Mouse (Mus musculus) heart, adult 18-20 months (tissue): ENCODE measurements around the gene Shisal2b. TPM values are rescaled to one million over a fixed set of nuclear protein-coding genes. Genes with fewer than 3 reads are reported as not detected.
"Not testable (repeated sequence)": the region's sequence is repeated elsewhere in the genome, so short reads cannot be mapped to it uniquely, and the experiment has no call there.

Experiments used
- DNase-seq, 2 experiments: peaks; one replicate each; pipeline ENCODE4 v3.0.0; 2021 to 2022; ENCODE audit warnings: mixed read lengths in 1 of 2
- long read RNA-seq, 2 experiments: library from polyadenylated mRNA; stranded (forward); transcript quantifications; one replicate each; pipeline ENCODE4 v2.0.0; 2021
- total RNA-seq, 2 experiments: library from RNA; stranded (reverse); gene quantifications; 2 replicates each; pipeline ENCODE4 v1.2.3; 2021

Shisal2b gene
- not detected for total RNA-seq
- long read RNA-seq, experiment 1 = 0 reads
- long read RNA-seq, experiment 2 = 0 reads

DNA sequence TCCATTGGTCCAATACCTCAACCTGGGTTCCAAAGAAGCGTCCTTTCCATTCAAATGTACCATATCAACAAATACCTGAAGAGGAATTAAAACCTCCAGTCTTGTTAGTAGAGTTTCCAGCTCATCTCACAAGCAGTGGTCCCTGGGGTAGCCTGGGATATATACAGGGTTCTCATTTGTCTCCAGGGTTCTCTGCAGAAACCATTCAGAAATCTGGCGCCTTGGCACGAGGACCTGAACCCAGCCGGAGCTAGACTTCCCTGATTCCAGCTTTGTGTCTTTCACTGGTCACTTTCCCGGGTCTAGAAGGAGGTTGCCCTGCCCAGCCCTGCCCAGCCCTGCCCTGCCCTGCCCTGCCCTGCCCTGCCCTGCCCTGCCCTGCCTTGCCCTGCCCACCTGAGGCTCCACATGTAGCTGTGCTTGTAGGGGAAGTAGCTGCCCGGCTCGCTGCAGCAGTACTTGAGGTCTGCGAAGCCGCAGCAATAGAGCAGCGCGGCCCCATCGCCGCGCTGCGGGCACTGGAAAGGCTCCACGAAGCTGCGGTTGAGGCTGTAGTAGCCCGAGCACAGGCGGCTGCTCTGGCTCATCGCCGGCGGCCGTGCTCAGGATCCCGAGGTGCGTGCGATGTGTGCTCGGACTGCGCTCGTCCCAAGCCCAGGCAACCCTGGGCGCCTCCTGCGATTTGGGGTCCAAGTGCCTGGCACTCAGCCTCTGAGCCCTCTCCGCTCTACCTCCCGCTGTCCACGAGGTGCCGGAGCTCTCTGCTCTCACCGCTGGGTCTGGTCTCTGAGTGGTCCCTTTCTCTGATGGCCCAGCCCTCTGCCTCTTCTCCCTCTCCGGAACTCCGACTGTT lies at the start of gene Shisal2b:
TSS of gene Shisal2b (minus strand) at position 767 of the 853 bp plus-strand sequence.
- DNase-seq = peak in 1 of 2 experiments; percentile 6

DNA sequence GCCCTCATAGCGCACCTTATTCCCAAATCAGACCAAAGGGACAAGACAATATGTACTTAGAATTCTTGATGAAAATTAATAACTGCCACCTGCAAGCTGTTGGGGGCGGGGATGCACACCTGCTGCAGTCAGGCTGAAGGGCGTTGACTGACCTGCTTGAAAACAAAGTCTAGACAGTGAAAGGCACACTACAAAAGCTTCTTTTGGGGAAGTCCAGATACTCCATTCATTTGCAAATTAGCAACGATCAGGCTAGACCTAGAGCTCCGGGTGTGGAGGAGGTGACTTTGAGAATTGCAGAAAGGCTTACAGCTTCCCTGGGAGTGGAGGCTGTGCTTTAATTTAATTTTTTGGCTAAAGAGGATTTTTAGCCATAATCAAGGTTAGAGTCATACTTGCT lies 47.9 kb upstream of the Shisal2b start:
- not testable (repeated sequence) for DNase-seq

GRCm38 (mm10) chr13:104911006-104911405 lies 47.3 kb upstream of the Shisal2b start:
- not testable (repeated sequence) for DNase-seq

GRCm38 (mm10) chr13:104908691-104909090 lies 45.0 kb upstream of the Shisal2b start:
- DNase-seq = no peak

- DNase-seq = no peak
Observed at GRCm38 (mm10) chr13:104894771-104895170, 31.1 kb upstream of the Shisal2b start.

- no peak for DNase-seq
Observed at GRCm38 (mm10) chr13:104892337-104892736, 28.6 kb upstream of the Shisal2b start.

DNA sequence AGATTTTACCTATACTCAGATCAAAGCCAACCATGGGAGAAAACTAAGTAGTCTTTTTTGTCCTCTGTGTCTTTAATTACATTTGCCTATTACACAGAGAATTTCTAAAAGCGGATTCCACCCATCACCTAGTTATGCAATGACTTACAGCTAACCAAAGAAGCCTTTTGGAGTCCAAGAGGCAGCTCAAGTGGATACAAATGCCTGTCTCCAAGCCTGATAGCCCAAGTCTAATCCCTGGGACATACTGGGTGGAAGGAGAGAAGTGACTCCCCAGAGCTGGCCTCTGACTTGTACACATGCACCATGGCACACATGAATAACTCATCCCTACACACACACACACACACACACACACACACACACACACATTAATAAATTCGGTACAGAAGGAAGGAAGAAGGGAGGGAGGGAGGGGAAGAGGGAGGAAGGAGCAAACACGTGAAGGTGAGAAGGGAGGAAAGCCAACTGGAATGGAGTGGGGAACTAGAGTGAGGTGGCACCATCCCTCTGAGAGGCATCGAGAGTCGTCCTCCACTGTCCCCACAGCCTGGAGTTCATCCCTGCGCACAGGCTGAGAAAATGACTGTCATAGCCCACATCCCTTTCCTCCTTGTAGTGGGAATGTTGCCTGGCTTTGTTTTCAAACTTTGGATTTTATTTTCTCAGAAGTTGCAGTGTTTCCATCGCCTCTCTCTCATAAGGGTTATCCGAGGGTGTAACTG lies 22.8 kb upstream of the Shisal2b start:
- DNase-seq = no peak

GRCm38 (mm10) chr13:104883566-104884249 lies 20.0 kb upstream of the Shisal2b start:
- DNase-seq = no peak

DNA sequence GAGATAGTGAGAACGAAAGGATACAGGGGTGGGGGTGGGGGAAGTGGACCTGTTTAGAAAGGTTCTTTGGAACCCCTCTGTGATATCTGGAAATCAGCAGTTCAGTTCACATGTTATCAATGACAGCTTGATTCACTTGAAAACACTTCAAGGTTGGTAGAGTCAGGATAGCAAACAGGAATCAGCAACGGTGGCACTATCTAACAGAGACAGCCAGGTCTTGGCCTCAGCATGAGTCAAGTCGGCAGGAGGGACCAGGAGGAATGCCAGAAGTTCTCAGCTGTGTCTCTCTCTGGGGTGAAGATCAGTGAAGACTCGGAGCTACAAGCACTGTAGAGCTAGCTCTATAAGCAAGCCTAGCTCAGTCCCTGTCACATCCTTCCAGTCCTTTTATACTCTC lies 14.8 kb upstream of the Shisal2b start:
- DNase-seq = no peak

DNA sequence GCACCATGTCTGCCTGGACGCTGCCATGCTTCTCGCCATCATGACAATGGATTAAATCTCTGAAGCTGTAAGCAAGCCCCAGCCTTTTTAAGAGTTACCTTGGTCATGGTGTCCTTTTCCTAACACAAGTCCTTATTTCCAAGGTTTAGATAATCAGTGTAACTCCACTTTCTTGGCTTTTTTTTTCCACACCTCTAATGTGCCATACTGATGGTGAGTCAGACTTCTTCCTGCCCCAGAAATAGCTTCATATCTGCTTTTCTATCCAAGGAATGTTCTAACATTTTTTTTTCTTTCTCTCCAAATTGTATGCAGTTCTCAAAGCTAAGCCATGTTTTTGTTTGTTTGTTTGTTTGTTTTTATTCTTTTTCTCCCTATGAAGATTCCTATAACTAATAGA lies 6.2 kb upstream of the Shisal2b start:
- no peak for DNase-seq

DNA sequence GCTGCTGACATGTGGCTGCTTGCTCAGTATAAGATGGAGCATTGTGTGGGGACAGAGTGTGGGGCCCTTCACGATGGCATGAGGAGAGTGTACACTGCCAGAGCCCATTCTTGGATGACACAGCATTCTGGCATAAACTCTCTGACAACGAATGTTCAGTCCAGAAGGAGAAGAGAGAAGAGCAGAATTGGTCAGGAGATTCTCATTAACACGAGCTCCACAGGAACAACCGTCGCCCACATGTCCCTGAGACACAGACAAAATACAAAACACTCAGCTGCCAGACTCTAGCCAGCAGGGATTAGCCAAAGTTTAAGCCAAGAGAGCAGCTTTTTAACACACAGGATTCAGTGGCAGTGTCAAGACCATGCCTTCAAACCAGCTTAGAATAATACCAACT lies 3.0 kb upstream of the Shisal2b start:
- DNase-seq = no peak

DNA sequence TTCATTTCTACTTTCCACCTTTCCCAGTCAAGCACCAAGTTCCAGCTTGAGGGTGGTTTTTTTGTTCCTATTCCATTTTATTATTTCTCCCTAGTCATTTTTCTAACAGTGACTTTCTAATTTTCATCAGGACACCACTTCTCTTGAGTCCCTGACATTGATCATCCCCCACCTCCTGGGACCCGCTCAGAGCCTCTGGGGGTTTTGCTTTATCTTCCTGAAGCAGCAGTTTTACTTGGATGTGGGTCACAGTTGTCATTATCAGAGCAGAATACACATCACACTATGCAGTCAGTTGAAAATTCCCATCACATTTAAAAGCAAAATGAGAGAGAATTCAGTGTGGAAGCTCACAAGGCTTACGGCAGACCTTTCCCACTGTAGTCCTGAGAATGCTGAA lies 10.0 kb downstream of the Shisal2b start:
- no peak for DNase-seq

GRCm38 (mm10) chr13:104843295-104844089 lies 20.2 kb downstream of the Shisal2b start:
- no peak for DNase-seq

DNA sequence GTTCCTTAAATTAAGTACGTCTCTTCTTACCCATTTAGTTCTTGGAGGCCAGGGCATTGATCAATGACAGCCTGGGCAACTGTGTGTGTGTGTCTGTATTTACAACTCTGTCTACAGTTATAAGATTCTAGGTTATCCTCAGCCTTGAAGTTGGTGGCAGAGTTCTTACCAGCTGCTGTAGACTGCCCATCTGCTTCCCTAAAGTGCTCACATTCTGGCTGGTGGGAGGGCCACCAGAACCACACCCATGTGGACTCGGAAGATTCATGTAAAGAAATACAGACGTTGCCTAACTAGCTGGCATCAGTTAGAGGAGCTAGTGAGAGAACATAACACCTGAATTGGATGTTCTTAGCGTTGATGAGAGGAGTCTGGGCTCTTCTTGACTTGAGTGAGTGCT lies 21.8 kb downstream of the Shisal2b start:
- no peak for DNase-seq

DNA sequence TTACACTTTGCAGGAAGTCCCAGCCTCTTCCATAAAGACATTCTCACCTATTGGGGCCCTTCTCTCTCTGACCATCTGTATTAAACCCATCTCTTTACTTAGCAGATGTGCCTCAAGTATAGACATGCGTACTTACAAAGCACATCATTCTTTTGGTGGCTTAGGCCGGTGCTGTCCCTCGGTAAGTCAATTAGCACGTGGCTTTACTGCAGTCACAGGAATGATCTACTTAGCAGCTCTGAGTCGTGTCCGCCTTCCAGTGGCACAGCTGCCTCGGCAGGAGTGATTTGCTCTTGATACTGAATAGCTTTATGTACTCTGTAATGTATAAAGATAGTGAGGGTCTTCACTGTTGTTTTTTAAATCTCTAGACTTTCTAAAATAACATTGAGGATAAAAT lies 26.1 kb downstream of the Shisal2b start:
- no peak for DNase-seq

DNA sequence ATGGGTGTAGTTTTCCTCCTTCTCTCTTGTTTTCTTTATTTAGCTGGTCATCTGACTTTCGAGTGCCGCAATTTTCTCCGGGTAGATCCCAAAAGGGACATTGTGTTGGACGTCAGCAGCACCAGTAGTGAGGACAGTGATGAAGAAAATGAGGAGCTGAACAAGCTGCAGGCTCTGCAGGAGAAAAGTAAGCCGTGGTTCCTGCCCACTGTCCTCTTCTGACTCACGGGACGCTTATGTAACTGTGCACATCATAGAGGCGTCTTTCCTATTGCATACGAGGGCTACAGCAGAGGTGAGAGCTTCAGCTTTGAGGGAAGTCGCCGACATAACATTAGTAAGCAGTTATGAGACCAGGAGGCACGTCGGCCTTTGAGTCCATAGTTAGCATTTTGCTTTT lies 30.9 kb downstream of the Shisal2b start:
- no peak for DNase-seq

GRCm38 (mm10) chr13:104825470-104825869 lies 38.2 kb downstream of the Shisal2b start:
- no peak for DNase-seq

- DNase-seq = no peak
Observed at GRCm38 (mm10) chr13:104822411-104822838, 41.3 kb downstream of the Shisal2b start.

GRCm38 (mm10) chr13:104821908-104822307 lies 41.8 kb downstream of the Shisal2b start:
- DNase-seq = no peak

GRCm38 (mm10) chr13:104821192-104821591 lies 42.5 kb downstream of the Shisal2b start:
- DNase-seq = no peak

DNA sequence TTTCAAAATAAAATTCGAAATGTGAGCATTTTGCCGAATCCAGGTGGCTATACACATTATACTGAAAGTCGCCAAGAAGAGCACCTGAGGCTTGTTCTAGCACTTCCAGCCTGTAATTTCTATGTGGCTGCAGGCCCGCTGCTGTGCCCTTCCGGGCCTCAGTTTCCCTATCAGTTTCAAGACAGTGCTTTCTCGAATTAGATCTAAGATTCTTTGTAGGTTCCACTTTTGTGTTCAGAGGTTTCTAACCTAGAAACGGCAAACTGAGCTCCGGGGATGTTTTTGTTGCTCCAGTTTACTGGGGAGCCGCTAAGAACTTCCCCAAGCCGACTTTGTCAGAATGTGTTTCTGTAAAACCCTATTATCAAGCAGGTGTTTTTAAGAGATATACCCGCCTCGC lies 46.0 kb downstream of the Shisal2b start:
- peak; percentile 3 to 29 for DNase-seq
